Mouse (Mus musculus) ovary, postnatal 14 days (tissue): ENCODE measurements around the gene Klhdc7b.

ENCODE experiments used
- DNase-seq: peaks from one replicate; pipeline ENCODE4 v3.0.0; 2022; ENCODE audit warnings: low spot score

Gene Klhdc7b

GRCm38 (mm10) chr15:89384617-89385016 is at the start of gene Klhdc7b:
TSS of gene Klhdc7b (plus strand) at chr15:89384917.
- no peak for DNase-seq

- no peak for DNase-seq
Observed at GRCm38 (mm10) chr15:89336422-89336821, 48.3 kb upstream of the Klhdc7b start.

- no peak for DNase-seq
Observed at GRCm38 (mm10) chr15:89339696-89340095, 45.0 kb upstream of the Klhdc7b start.

GRCm38 (mm10) chr15:89340136-89340535 is 44.6 kb upstream of the Klhdc7b start:
- DNase-seq = no peak

- DNase-seq = no peak
Observed at GRCm38 (mm10) chr15:89341678-89342077, 43.0 kb upstream of the Klhdc7b start.

GRCm38 (mm10) chr15:89343325-89343724 is 41.4 kb upstream of the Klhdc7b start:
- DNase-seq = no peak

GRCm38 (mm10) chr15:89350447-89350846 is 34.3 kb upstream of the Klhdc7b start:
- no peak for DNase-seq

GRCm38 (mm10) chr15:89351302-89351701 is 33.4 kb upstream of the Klhdc7b start:
- no peak for DNase-seq

- no peak for DNase-seq
Observed at GRCm38 (mm10) chr15:89352054-89352453, 32.7 kb upstream of the Klhdc7b start.

- DNase-seq = no peak
Observed at GRCm38 (mm10) chr15:89352795-89353194, 31.9 kb upstream of the Klhdc7b start.

GRCm38 (mm10) chr15:89353837-89354236 is 30.9 kb upstream of the Klhdc7b start:
- no peak for DNase-seq

- no peak for DNase-seq
Observed at GRCm38 (mm10) chr15:89354455-89354854, 30.3 kb upstream of the Klhdc7b start.

GRCm38 (mm10) chr15:89355241-89356187 is 29.2 kb upstream of the Klhdc7b start, which contains the start of the genes Lmf2 and Ncaph2:
TSS of gene Lmf2 (minus strand) at chr15:89355659.
TSS of gene Ncaph2 (plus strand) at chr15:89355719.
- peak; percentile 95 for DNase-seq

- DNase-seq = peak; percentile 55
Observed at GRCm38 (mm10) chr15:89356372-89356771, 28.3 kb upstream of the Klhdc7b start.

GRCm38 (mm10) chr15:89358784-89359183 is 25.9 kb upstream of the Klhdc7b start:
- no peak for DNase-seq

GRCm38 (mm10) chr15:89363051-89363450 is 21.7 kb upstream of the Klhdc7b start:
- DNase-seq = no peak

- no peak for DNase-seq
Observed at GRCm38 (mm10) chr15:89365141-89365551, 19.6 kb upstream of the Klhdc7b start.

GRCm38 (mm10) chr15:89372068-89372467 is 12.6 kb upstream of the Klhdc7b start:
- no peak for DNase-seq

- no peak for DNase-seq
Observed at GRCm38 (mm10) chr15:89372536-89372935, 12.2 kb upstream of the Klhdc7b start.

GRCm38 (mm10) chr15:89373027-89373761 is 11.5 kb upstream of the Klhdc7b start:
- DNase-seq = peak; percentile 65

GRCm38 (mm10) chr15:89373762-89374248 is 10.9 kb upstream of the Klhdc7b start, which contains the start of gene Sco2:
TSS of gene Sco2 (minus strand) at chr15:89373846.
- peak; percentile 91 for DNase-seq

GRCm38 (mm10) chr15:89374340-89374739 is 10.4 kb upstream of the Klhdc7b start:
- no peak for DNase-seq
